Comparison of ENCODE assay signal across 8 mouse cellular contexts in the genomic region with DNA sequence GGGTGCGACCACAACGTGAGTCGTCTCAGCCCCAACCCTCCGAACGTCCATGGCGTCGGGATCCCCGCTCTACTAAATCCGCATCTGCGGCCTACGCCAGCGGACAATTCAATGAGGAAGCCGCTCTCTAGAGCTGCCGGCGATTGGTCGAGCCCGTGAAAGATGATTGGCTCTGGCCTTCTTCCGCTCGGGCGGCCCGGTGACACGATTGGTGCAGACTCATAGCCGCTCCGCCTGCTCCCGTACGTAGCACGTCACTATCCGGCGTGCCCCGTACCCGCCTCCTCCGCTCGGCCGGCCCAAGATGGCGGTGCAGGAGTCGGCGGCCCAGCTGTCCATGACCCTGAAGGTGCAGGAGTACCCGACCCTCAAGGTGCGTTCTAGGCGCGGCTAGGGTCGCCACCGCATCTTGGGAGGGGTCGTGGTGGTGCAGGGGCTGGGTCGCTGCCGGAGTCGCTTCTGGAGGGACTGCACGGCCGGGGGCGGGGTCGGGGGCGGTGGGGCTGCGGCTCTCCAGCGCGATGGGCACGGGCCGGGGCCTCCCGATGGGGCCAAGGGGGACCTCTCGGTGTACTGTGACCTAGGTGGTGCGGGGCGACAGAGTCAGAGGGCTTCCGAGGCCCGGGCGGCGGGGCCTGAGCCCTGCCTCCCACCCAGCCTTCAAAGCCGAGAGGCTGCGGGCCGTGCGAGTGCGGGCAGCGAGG. TPM values are rescaled to one million over a fixed set of nuclear protein-coding genes. Genes with fewer than 3 reads are reported as not detected.
DNase-seq lines count a peak whose midpoint lies in the region; ATAC-seq lines count a peak whose summit lies in the region.

A gene (plus strand): TSS at position 237 of the 704 bp plus-strand sequence.

- peak; percentile 88 to 90 for DNase-seq in adrenal gland, adult 18-20 months (ENCODE audit: low spot score in 2 of 2)
- DNase-seq in embryo, embryonic 11 days: peak; percentile 98
- DNase-seq in gastrocnemius, postnatal 25 days: peak; percentile 97
- peak; percentile 92 for DNase-seq in intestine, embryonic 14.5 days (ENCODE audit: low spot score)
- DNase-seq in left cerebral cortex, postnatal 14 days (ENCODE audit: low spot score in 2 of 2): peak; percentile 98 to 99
- peak; percentile 97 for DNase-seq in mesoderm, embryonic 11.5 days (ENCODE audit: low read depth, low spot score)
- peak; percentile 98 for DNase-seq in right cerebral cortex, postnatal 36 days (ENCODE audit: low spot score in 2 of 2)
- peak; percentile 96 for DNase-seq in yolk sac, embryonic 10.5 days (ENCODE audit: low spot score)

- peak within 1 kb of the TSS; percentile 90 for H3K4me3 ChIP-seq in intestine, embryonic 14.5 days (ENCODE audit: low read depth, low read length)

- H3K9ac ChIP-seq in intestine, embryonic 14.5 days (ENCODE audit: low read length): peak within 1 kb of the TSS; percentile 93

- peak within 1 kb of the TSS; percentile 82 for H3K4me2 ChIP-seq in intestine, embryonic 14.5 days (ENCODE audit: low read length)

- no peaks in the 10 kb centered on the region for H3K27me3 ChIP-seq in intestine, embryonic 14.5 days (replicated peaks; ENCODE audit: control insufficient read depth, insufficient read depth, low read length)

- H3K9me3 ChIP-seq in intestine, embryonic 14.5 days (ENCODE audit: control insufficient read depth, low read length): no peaks in the 10 kb centered on the region

- H3K27ac ChIP-seq in intestine, embryonic 14.5 days (ENCODE audit: low read depth): peak within 1 kb of the TSS; percentile 87

- H3K4me1 ChIP-seq in intestine, embryonic 14.5 days (replicated peaks; ENCODE audit: control insufficient read depth, insufficient read depth, low read length): peaks cover 14% of the 10 kb centered on the region

- under 1% methylated on average over 71 of the region's 71 CpGs for WGBS in intestine, embryonic 14.5 days

- peak; percentile 100 for ATAC-seq in intestine, embryonic 14.5 days (replicated peaks; ENCODE audit: low FRiP score, low TSS enrichment, low read depth)

- intact Hi-C loops in left cerebral cortex, postnatal 14 days (cut with DNase I): loop anchor here (5.0 kb wide), 1 partner anchor 37 kb away; no protein-coding TSS in a partner anchor

- H3K36me3 ChIP-seq in intestine, embryonic 14.5 days (ENCODE audit: control insufficient read depth, insufficient read depth, low read length): 0 out of 2 replicates have a peak, but pooled peaks cover 7% of the 10 kb centered on the region

RNA-seq across cellular contexts. Expression of the gene that starts here (rescaled TPM):
- 100 to 1,000 TPM; 111 to 122 TPM for total RNA-seq in adrenal gland, adult 18-20 months (2021)
- 10 to 100 TPM; 54.1 to 59.0 TPM for total RNA-seq in gastrocnemius, postnatal 25 days (2021)
- 129 and 141 TPM in 2 replicates for polyA plus RNA-seq in intestine, embryonic 14.5 days (2014; fragmentation: Nextera tagmentation; extraction: Ambion mirVana)
- total RNA-seq in left cerebral cortex, postnatal 14 days (2021): 10 to 100 TPM; 81.9 to 87.6 TPM

Comparison
In these comparisons a context has a peak if more than half of its experiments do, and no peak if none do; other contexts are left out.
1. Peak in every context shown above with its lines: DNase-seq, ATAC-seq, H3K4me3 ChIP-seq and H3K27ac ChIP-seq.